Mouse (Mus musculus) embryo, embryonic 10.5 days (tissue): Measurements from ENCODE around the gene Mcm8.

ENCODE experiments used
- DNase-seq: peaks from one replicate; pipeline ENCODE4 v3.0.0-alpha.2; 2015; ENCODE audit warnings: low spot score

Gene Mcm8

DNA sequence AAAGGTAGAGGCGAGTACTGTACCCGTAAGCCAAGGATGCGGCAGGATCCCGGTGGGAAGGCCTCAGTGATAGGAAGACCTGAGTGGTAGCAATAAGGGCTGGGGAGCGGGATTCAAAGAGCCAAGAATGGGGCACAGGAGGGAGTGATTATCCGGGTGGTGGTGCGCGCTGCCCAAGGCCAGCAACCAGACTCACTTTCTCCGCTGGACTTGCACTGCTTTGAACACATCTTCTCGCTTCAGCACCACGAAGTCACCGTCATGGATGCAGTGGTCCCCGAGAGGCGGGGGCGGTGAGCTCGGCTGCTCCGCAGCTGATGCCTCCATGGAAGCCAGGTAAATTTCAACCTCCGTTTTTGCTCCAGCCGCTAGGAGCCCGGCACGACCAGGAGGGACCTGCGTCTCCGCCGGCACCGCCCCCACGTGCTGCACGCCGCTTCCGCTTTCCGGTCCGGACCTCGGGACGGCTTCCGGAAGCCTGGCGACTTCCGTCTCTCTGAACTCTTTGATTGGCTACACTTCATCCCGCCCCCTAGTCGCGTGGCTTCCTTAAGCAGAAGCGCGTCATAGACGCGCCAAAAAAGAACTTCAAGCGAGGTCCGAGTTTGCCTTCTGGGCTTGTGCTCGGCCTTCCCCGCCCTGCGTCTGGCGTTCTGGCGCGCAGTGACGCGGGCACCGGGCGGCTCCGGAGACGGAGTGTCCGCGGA lies at the start of gene Mcm8, which contains the start of gene Trmt6:
TSS of gene Mcm8 (plus strand) at position 534 of the 707 bp plus-strand sequence.
TSS of gene Trmt6 (minus strand) at position 448 of the 707 bp plus-strand sequence.
- DNase-seq: peak; percentile 99

DNA sequence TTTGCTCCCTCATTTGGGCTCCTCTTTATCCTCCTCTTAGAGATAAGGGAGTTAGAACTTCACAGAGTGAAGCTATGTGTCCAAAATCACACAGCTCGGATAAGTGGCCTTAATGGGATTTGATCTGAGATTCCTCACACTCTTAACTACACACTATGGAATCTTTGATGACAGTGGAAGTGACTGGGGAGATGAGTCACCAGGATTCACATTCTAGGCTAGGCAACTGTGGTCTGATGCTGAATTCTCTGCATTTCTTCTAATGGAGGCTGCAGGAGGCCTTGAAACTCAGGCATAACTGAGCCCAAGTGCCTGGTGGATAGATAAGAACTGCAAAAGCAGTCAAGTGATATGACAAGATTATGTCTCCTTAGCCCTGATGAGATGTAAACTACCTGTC lies 45.1 kb upstream of the Mcm8 start:
- no peak for DNase-seq

GRCm38 (mm10) chr2:132780978-132781377 lies 35.0 kb upstream of the Mcm8 start, which contains the start of gene Chgb:
TSS of gene Chgb (plus strand) at chr2:132781278.
- DNase-seq: no peak

DNA sequence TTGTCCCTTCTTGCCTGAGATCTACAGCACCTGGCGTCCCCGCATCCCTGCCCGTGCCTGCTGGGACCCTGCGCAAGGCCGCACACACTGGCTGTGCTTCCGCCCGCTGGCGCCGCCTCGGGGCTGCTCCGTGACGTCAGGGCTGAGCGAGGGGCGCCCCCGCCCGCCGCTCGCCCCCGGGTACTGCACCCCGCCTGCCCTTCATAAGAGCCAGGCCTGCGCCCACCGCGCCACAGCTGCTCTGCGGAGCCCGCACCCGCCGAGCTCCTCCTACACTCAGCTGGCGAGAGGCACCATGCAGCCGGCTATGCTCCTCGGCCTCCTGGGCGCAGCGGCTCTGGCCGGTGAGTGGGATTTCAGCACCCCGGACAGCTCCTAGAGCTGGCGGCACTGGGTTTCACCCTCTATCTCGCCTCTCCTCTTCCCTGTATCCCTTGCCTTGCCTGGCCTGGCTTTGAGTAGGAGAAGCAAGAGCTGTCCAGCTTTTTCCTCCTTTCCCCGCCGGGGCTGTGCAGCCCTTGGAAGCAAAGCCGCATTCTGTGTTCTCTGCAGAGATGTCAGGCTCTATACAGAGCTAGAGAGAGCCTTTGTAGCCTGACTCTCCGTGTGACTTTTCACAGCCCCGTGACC lies 34.4 kb upstream of the Mcm8 start:
- DNase-seq: peak; percentile 95

DNA sequence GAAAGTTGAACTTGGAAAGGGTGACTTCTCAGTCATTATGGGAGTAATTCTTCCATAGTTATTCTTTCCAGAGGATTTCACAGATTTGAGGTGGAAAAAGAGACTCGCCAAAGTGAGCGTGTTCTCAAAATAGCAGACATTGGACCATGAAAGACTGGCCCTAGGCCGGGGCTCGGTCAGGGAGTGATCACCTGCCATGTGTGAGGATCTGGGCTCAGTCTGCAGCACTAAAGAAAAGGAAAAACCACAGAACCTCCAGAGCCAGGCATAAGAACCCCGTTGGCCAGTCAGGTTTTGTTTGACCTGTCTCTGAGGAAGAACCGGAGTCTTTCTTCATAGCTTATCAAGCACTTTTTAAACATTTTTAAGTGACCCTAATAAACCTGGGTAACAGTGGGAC lies 31.9 kb upstream of the Mcm8 start:
- no peak for DNase-seq

GRCm38 (mm10) chr2:132793441-132794203 lies 22.3 kb upstream of the Mcm8 start:
- no peak for DNase-seq

DNA sequence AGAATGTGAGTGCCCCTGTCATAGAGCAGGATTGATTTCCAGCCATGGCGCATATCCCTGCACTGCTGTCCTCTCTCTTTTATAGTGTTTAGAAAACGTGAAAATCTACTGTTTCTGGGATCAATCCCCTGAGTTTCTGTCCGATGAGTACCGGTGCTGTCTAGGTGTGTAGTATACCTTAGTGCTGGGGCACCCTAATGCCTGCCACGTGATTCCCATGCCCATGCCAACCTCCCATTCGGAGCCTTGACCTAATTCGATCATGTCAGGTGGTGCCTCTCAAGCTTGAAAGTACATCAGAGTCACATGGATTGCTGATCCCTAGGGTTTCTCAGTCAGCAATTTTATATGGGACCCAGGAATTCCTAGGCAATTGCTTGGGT lies 21.7 kb upstream of the Mcm8 start:
- no peak for DNase-seq

DNA sequence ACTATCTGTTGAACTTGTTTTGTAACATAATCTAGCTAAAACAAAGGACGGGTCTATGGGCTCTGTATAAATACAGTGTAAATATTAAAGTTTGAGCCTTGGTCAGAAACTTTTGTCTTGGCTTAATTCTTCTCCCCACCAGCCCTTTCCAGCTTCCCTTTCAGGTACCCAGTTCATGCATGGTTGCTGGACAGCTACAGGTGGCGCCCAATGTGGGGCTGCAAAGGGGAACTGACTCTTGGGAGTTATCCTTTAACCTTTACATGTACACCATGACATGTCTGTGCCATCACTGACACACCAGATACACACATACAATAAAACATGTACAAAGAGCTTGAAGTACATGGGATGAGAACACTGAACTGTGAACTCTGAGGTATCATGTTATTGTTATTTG lies 13.0 kb upstream of the Mcm8 start:
- DNase-seq: no peak

GRCm38 (mm10) chr2:132841071-132841470 lies 25.1 kb downstream of the Mcm8 start:
- DNase-seq: no peak

DNA sequence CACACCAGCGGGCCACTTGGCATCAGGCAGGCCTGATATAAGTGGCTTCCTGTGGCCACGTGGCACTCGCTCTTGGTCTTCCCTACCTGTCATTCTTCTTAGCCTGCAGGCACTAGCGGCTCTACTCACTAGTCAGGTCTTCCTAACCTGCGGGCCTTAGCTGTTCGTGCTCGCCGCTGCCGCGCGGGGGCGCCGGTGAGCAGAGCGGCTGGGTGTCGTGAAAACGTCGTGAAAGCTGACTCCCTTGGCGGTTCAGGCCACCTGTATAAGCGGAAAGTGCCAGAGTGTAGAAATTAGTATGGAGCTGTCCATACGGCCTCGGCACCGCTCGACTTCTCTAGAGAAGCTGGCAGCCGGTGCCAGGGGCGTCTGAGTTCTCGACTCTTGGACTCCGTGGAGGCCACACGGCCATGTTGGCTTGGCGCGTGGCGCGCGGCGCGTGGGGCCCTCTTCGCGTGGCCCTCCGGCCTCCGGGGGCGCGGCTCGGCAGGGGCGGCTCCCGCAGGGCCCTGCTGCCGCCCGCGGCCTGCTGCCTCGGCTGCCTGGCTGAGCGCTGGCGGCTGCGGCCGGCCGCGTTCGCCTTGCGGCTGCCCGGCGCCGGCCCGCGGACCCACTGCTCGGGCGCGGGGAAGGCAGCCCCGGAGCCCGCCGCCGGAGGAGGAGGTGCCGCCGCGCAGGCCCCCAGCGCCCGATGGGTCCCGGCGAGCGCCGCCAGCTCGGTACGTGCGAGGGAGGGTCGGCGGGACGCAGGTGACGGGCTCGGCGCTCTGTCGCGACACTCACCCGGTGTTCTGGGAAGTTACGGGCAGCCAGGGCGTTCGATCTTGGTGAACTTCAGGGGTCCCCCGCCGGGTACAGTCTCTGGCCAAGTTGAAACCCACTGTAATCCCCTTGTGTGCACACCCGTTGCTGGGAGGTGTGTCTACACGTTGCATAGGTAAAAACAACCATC lies 30.7 kb downstream of the Mcm8 start, which contains the start of gene Crls1:
TSS of gene Crls1 (plus strand) at position 260 of the 952 bp plus-strand sequence.
- peak; percentile 94 for DNase-seq

- peak; percentile 14 for DNase-seq
Measured at GRCm38 (mm10) chr2:132847581-132847980, 31.6 kb downstream of the Mcm8 start.

- no peak for DNase-seq
Measured at GRCm38 (mm10) chr2:132848361-132848760, 32.4 kb downstream of the Mcm8 start.

GRCm38 (mm10) chr2:132849141-132849540 lies 33.2 kb downstream of the Mcm8 start:
- DNase-seq: no peak

- DNase-seq: no peak
Measured at GRCm38 (mm10) chr2:132853051-132853450, 37.1 kb downstream of the Mcm8 start.

DNA sequence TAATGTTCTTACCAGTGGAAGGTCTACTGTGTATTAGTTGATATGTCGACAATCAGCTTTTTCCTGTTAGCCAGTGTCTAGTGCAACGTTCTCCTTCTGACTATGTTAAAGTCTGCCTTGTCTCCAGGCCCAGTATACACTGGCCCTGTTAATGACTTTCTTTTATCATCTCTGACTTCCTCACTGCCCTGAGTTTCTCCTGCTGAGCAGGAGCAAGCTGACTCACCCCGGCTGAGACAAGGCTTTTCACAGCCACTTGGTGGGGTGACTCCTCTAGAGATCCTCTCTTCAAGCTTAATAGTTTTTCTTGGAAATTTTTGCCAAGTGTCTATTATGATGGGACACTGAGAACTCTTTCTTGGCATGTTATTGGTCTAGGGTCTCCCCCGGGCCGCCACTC lies 40.4 kb downstream of the Mcm8 start:
- no peak for DNase-seq

GRCm38 (mm10) chr2:132860435-132860834 lies 44.5 kb downstream of the Mcm8 start:
- no peak for DNase-seq

- DNase-seq: no peak
Measured at GRCm38 (mm10) chr2:132861456-132861855, 45.5 kb downstream of the Mcm8 start.

DNA sequence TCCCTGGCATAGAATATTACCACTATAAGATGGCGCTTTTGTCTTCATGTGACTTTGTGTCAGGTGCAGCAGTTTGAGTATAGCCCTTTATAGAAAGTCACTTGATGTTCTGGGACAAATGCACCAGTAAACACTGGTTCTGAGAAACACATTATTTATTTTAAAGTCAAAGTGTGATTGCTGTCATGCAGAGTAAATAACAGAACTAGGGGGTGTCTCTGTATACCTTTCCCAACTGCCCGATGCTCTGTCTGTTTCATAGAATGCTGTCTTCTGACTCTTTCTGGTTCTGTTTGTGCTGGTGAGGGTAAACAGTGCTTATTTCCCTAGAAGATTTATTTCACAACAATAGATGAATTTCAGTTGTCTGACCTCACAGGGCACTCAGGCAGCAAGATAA lies 47.4 kb downstream of the Mcm8 start:
- DNase-seq: no peak

GRCm38 (mm10) chr2:132867521-132867920 lies 51.6 kb downstream of the Mcm8 start:
- DNase-seq: no peak

DNA sequence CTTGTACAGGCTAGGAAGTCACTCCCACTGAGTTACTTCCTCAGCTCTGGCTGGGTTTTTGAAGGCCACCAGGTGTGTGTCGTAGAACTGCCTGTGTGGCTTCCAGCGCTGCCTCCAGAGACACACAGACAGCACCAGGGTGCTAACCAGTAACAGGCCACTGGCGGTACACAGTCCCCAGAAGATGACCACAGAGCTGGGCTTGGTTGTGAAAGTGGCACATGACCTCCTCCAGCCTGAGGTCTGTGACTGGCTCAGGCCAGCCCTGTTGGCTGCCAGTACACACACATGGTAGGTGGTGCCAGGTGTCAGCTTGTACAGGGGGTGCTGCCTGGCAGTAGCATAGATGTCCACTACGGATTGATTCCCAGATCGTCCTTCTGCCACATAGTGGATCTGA lies 53.7 kb downstream of the Mcm8 start:
- DNase-seq: no peak

GRCm38 (mm10) chr2:132870286-132870685 lies 54.3 kb downstream of the Mcm8 start:
- no peak for DNase-seq

GRCm38 (mm10) chr2:132871663-132872062 lies 55.7 kb downstream of the Mcm8 start:
- no peak for DNase-seq
